Mouse (Mus musculus) testis, adult 2 months (tissue): ENCODE data around the gene Golph3l.
A peak's percentile ranks its signal among the peaks of the same experiment; 100 is the strongest.

Source experiments
- CTCF ChIP-seq: fragments of 200-500 bp; IDR thresholded peaks from 2 replicates; pipeline ENCODE4 v1.5.1; 2012; ENCODE audit warnings: low read depth, mild to moderate bottlenecking, inconsistent platforms, low read length, moderate library complexity; ENCODE audit not compliant: control insufficient read depth, insufficient read depth, insufficient replicate concordance
- POLR2A ChIP-seq: fragments of 200-500 bp; IDR thresholded peaks from 2 replicates; pipeline ENCODE4 v1.6.1; 2012; ENCODE audit warnings: low read depth, mild to moderate bottlenecking, inconsistent platforms, low read length, moderate library complexity; ENCODE audit not compliant: control insufficient read depth

GRCm38 (mm10) chr3:95559437-95559836 is 29.3 kb upstream of the Golph3l start, which contains the start of gene Hormad1:
- no peak for TF ChIP-seq CTCF
- peak; percentile 99 for TF ChIP-seq POLR2A
